Mouse (Mus musculus): ENCODE results near the gene Ttyh1. TPM values are rescaled to one million over a fixed set of nuclear protein-coding genes. Genes with fewer than 3 reads are reported as not detected.

Gene Ttyh1
- total RNA-seq (2021), result 100 to 1,000 TPM; 572 to 597 TPM
- long read RNA-seq, full-length matches to known transcripts, result 371 of 473 reads
- long read RNA-seq, partial matches to known transcripts, result 47 of 473 reads
- long read RNA-seq, other reads (novel, unspliced or antisense), result 55 of 473 reads

GRCm38 (mm10) chr7:4119344-4119902 lies at the start of gene Ttyh1:
Ttyh1 (plus strand) TSS chr7:4119408.
- DNase-seq (ENCODE audit: low spot score in 2 of 2), result peak in 1 of 2 experiments; percentile 77

GRCm38 (mm10) chr7:4071066-4071465 lies 48.1 kb upstream of the Ttyh1 start:
- DNase-seq (ENCODE audit: low spot score in 2 of 2), result no peak

- no peak for DNase-seq (ENCODE audit: low spot score in 2 of 2)
Measured at GRCm38 (mm10) chr7:4073144-4073543, 46.1 kb upstream of the Ttyh1 start.

GRCm38 (mm10) chr7:4079511-4079910 lies 39.7 kb upstream of the Ttyh1 start:
- DNase-seq (ENCODE audit: low spot score in 2 of 2), result no peak

- no peak for DNase-seq (ENCODE audit: low spot score in 2 of 2)
Measured at GRCm38 (mm10) chr7:4080552-4080951, 38.7 kb upstream of the Ttyh1 start.

GRCm38 (mm10) chr7:4081706-4082105 lies 37.5 kb upstream of the Ttyh1 start:
- no peak for DNase-seq (ENCODE audit: low spot score in 2 of 2)

GRCm38 (mm10) chr7:4082804-4083203 lies 36.4 kb upstream of the Ttyh1 start:
- no peak for DNase-seq (ENCODE audit: low spot score in 2 of 2)

- DNase-seq (ENCODE audit: low spot score in 2 of 2), result peak; percentile 64 to 87
Measured at GRCm38 (mm10) chr7:4084161-4084560, 35.0 kb upstream of the Ttyh1 start.

- no peak for DNase-seq (ENCODE audit: low spot score in 2 of 2)
Measured at GRCm38 (mm10) chr7:4085562-4085961, 33.6 kb upstream of the Ttyh1 start.

- peak in 1 of 2 experiments; percentile 53 for DNase-seq (ENCODE audit: low spot score in 2 of 2)
Measured at GRCm38 (mm10) chr7:4087238-4087895, 31.8 kb upstream of the Ttyh1 start.

- DNase-seq (ENCODE audit: low spot score in 2 of 2), result peak; percentile 57 to 86
Measured at GRCm38 (mm10) chr7:4087896-4088480, 31.2 kb upstream of the Ttyh1 start.

GRCm38 (mm10) chr7:4088679-4089078 lies 30.5 kb upstream of the Ttyh1 start:
- no peak for DNase-seq (ENCODE audit: low spot score in 2 of 2)

- no peak for DNase-seq (ENCODE audit: low spot score in 2 of 2)
Measured at GRCm38 (mm10) chr7:4091170-4091569, 28.0 kb upstream of the Ttyh1 start.

- no peak for DNase-seq (ENCODE audit: low spot score in 2 of 2)
Measured at GRCm38 (mm10) chr7:4098301-4098700, 20.9 kb upstream of the Ttyh1 start.

- DNase-seq (ENCODE audit: low spot score in 2 of 2), result no peak
Measured at GRCm38 (mm10) chr7:4098832-4099231, 20.4 kb upstream of the Ttyh1 start.

GRCm38 (mm10) chr7:4101144-4101543 lies 18.1 kb upstream of the Ttyh1 start:
- DNase-seq (ENCODE audit: low spot score in 2 of 2), result no peak

- DNase-seq (ENCODE audit: low spot score in 2 of 2), result peak in 1 of 2 experiments; percentile 58
Measured at GRCm38 (mm10) chr7:4103411-4103810, 15.8 kb upstream of the Ttyh1 start.

GRCm38 (mm10) chr7:4111766-4112165 lies 7.4 kb upstream of the Ttyh1 start:
- peak in 1 of 2 experiments; percentile 56 for DNase-seq (ENCODE audit: low spot score in 2 of 2)

- peak in 1 of 2 experiments; percentile 62 for DNase-seq (ENCODE audit: low spot score in 2 of 2)
Measured at GRCm38 (mm10) chr7:4117050-4117814, 2.0 kb upstream of the Ttyh1 start.

- DNase-seq (ENCODE audit: low spot score in 2 of 2), result peak in 1 of 2 experiments; percentile 69
Measured at GRCm38 (mm10) chr7:4119976-4120921, 1.0 kb downstream of the Ttyh1 start.
